In the genomic region with DNA sequence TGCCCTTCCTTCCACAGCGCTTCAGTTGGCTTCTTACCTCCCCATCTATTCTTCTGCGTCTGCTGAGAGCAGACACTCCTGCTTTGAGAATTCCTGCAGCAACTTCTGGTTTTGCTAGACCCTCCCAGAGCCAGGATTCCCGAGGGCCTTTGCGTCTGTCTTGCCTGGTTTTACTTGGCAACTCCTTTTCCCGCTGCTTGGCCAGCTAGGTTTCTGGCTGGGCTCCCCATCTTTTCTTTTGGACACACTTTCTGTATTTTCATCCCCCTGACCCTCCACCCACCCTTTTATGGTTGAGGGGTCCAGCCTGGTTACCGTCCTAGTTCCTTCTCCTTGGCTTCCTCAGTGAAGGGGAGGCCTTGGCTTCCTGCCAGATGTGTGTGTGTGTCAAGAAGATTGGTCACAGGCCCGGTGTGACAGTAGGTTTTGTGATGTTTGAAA, we compare ENCODE assay signal across 10 mouse cellular contexts. TPM values are rescaled to one million over a fixed set of nuclear protein-coding genes. Genes with fewer than 3 reads are reported as not detected.
DNase-seq lines count a peak whose midpoint lies in the region; ATAC-seq lines count a peak whose summit lies in the region.
"Had no signal": no experiment of that assay in that cellular context is flagged by ENCODE, and none has a peak within 500 bp of the region (broad histone marks: within the 10 kb centered on the region; RNA-seq: fewer than 3 reads in every experiment).

No protein-coding gene starts in this region.

- H3K9ac ChIP-seq in hindbrain, embryonic 14.5 days, result no peak overlapping the region
- H3K9ac ChIP-seq in hindbrain, embryonic 12.5 days, result no peak overlapping the region
- no peak overlapping the region for H3K9ac ChIP-seq in embryonic facial prominence, embryonic 14.5 days (ENCODE audit: low read depth, low read length)
- H3K9ac ChIP-seq in intestine, embryonic 16.5 days (ENCODE audit: low read depth, low read length), result no peak overlapping the region
- H3K9ac ChIP-seq: lung, embryonic 15.5 days had no signal

- ATAC-seq in hindbrain, embryonic 14.5 days (ENCODE audit: low FRiP score), result peak; percentile 55; the same call in 1 of the 2 replicates
- ATAC-seq in hindbrain, embryonic 12.5 days (ENCODE audit: low FRiP score), result no peak
- no peak for ATAC-seq in embryonic facial prominence, embryonic 14.5 days (ENCODE audit: low read depth)
- no peak for ATAC-seq in intestine, embryonic 16.5 days
- ATAC-seq: Patski had no signal

- H3K4me1 ChIP-seq in hindbrain, embryonic 14.5 days (replicated peaks; ENCODE audit: control insufficient read depth, insufficient read depth, low read length), result no peaks in the 10 kb centered on the region
- peaks cover 6% of the 10 kb centered on the region for H3K4me1 ChIP-seq in hindbrain, embryonic 12.5 days
- peaks cover 15% of the 10 kb centered on the region for H3K4me1 ChIP-seq in embryonic facial prominence, embryonic 14.5 days (ENCODE audit: control insufficient read depth, insufficient read depth, low read length)
- peaks cover 5% of the 10 kb centered on the region; the same call in 1 of the 2 replicates for H3K4me1 ChIP-seq in intestine, embryonic 16.5 days (ENCODE audit: control insufficient read depth, insufficient read depth, low read length)

- H3K27me3 ChIP-seq in hindbrain, embryonic 14.5 days (ENCODE audit: control insufficient read depth, insufficient read depth, low read length), result no peaks in the 10 kb centered on the region
- H3K27me3 ChIP-seq in hindbrain, embryonic 12.5 days, result no peaks in the 10 kb centered on the region
- H3K27me3 ChIP-seq in embryonic facial prominence, embryonic 14.5 days (replicated peaks; ENCODE audit: control insufficient read depth, insufficient read depth, low read length), result no peaks in the 10 kb centered on the region
- H3K27me3 ChIP-seq in intestine, embryonic 16.5 days (replicated peaks; ENCODE audit: control insufficient read depth, insufficient read depth, low read length), result no peaks in the 10 kb centered on the region
- H3K27me3 ChIP-seq: lung, embryonic 15.5 days; Patski had no signal

- no peak overlapping the region for H3K4me2 ChIP-seq in hindbrain, embryonic 14.5 days (replicated peaks)
- H3K4me2 ChIP-seq in hindbrain, embryonic 12.5 days (replicated peaks), result no peak overlapping the region
- 0 out of 2 replicates have a peak overlapping the region, but pooled peaks have one; percentile 5 for H3K4me2 ChIP-seq in embryonic facial prominence, embryonic 14.5 days (ENCODE audit: low read depth, low read length)
- H3K4me2 ChIP-seq in intestine, embryonic 16.5 days (ENCODE audit: low read depth, low read length), result no peak overlapping the region
- H3K4me2 ChIP-seq: lung, embryonic 15.5 days had no signal

- peak; percentile 56 for DNase-seq in hindbrain, embryonic 14.5 days (ENCODE audit: low spot score)
- peak; percentile 5 for DNase-seq in ovary, postnatal 10 days (ENCODE audit: low spot score)
- no peak for DNase-seq in ovary, adult 18-20 months (ENCODE audit: low spot score)
- DNase-seq in embryonic facial prominence, embryonic 14.5 days (ENCODE audit: low spot score), result peak; percentile 68
- peak; percentile 62 for DNase-seq in heart, postnatal 4 days
- no peak for DNase-seq in yolk sac, embryonic 10.5 days (ENCODE audit: low spot score)

- no peak overlapping the region for H3K27ac ChIP-seq in hindbrain, embryonic 14.5 days
- no peak overlapping the region for H3K27ac ChIP-seq in hindbrain, embryonic 12.5 days
- peak overlapping the region; percentile 39; the same call in 1 of the 2 replicates for H3K27ac ChIP-seq in embryonic facial prominence, embryonic 14.5 days (replicated peaks; ENCODE audit: low read depth, low read length)
- no peak overlapping the region for H3K27ac ChIP-seq in intestine, embryonic 16.5 days (ENCODE audit: low read length)
- H3K27ac ChIP-seq: lung, embryonic 15.5 days had no signal

- no peak overlapping the region for H3K4me3 ChIP-seq in hindbrain, embryonic 14.5 days (replicated peaks; ENCODE audit: low read length)
- no peak overlapping the region for H3K4me3 ChIP-seq in hindbrain, embryonic 12.5 days
- H3K4me3 ChIP-seq in embryonic facial prominence, embryonic 14.5 days (ENCODE audit: low read depth, low read length), result no peak overlapping the region
- H3K4me3 ChIP-seq in intestine, embryonic 16.5 days (ENCODE audit: low read length), result no peak overlapping the region
- H3K4me3 ChIP-seq: lung, embryonic 15.5 days had no signal

- no peaks in the 10 kb centered on the region for H3K36me3 ChIP-seq in hindbrain, embryonic 14.5 days (replicated peaks; ENCODE audit: control insufficient read depth, insufficient read depth)
- H3K36me3 ChIP-seq in hindbrain, embryonic 12.5 days, result no peaks in the 10 kb centered on the region
- no peaks in the 10 kb centered on the region for H3K36me3 ChIP-seq in embryonic facial prominence, embryonic 14.5 days (ENCODE audit: control insufficient read depth, insufficient read depth, low read length)
- H3K36me3 ChIP-seq in intestine, embryonic 16.5 days (ENCODE audit: control insufficient read depth, insufficient read depth, low read length), result no peaks in the 10 kb centered on the region
- H3K36me3 ChIP-seq: lung, embryonic 15.5 days had no signal

- no peaks in the 10 kb centered on the region for H3K9me3 ChIP-seq in hindbrain, embryonic 14.5 days (ENCODE audit: control insufficient read depth, low read length)
- H3K9me3 ChIP-seq in hindbrain, embryonic 12.5 days (replicated peaks), result no peaks in the 10 kb centered on the region
- H3K9me3 ChIP-seq in embryonic facial prominence, embryonic 14.5 days (ENCODE audit: control insufficient read depth, low read length), result no peaks in the 10 kb centered on the region
- H3K9me3 ChIP-seq in intestine, embryonic 16.5 days (ENCODE audit: control insufficient read depth, low read length), result no peaks in the 10 kb centered on the region
- H3K9me3 ChIP-seq: lung, embryonic 15.5 days had no signal

- WGBS in hindbrain, embryonic 14.5 days, result 47% methylated on average over 7 of the region's 7 CpGs
- 59% methylated on average over 7 of the region's 7 CpGs for WGBS in hindbrain, embryonic 12.5 days
- 25% methylated on average over 7 of the region's 7 CpGs for WGBS in embryonic facial prominence, embryonic 14.5 days
- WGBS in intestine, embryonic 16.5 days, result 45% methylated on average over 7 of the region's 7 CpGs

RNA-seq across cellular contexts. Expression of a gene that starts 26.0 kb away (rescaled TPM):
- polyA plus RNA-seq in hindbrain, embryonic 14.5 days (2014; fragmentation: Nextera tagmentation; extraction: Ambion mirVana), result 15.5 and 18.8 TPM in 2 replicates
- 24.0 and 26.3 TPM in 2 replicates for polyA plus RNA-seq in hindbrain, embryonic 12.5 days (2016; fragmentation: Nextera tagmentation; extraction: Ambion mirVana)
- 19.7 and 20.3 TPM in 2 replicates for polyA plus RNA-seq in embryonic facial prominence, embryonic 14.5 days (2014; fragmentation: Nextera tagmentation; extraction: Ambion mirVana)
- total RNA-seq in heart, postnatal 4 days (2021), result 10 to 100 TPM; 12.2 to 12.6 TPM
- 18.9 and 19.3 TPM in 2 replicates for polyA plus RNA-seq in intestine, embryonic 16.5 days (2015; fragmentation: Nextera tagmentation; extraction: Ambion mirVana)

Comparison
In these comparisons a context has a peak if more than half of its experiments do, and no peak if none do; other contexts are left out.
1. DNase-seq: peak in hindbrain, embryonic 14.5 days (single experiment), ovary, postnatal 10 days (single experiment), embryonic facial prominence, embryonic 14.5 days (single experiment) and heart, postnatal 4 days (single experiment); none in ovary, adult 18-20 months (single experiment) and yolk sac, embryonic 10.5 days (single experiment).